Mouse (Mus musculus) regulatory T cell (primary cell): ENCODE measurements around the gene Nkx1-2.

ENCODE experiments used
- in situ Hi-C: fragments of 300-600 bp; cut with MboI, MseI; formaldehyde crosslinking; loops from one replicate; pipeline ENCODE4 v1.15.1; 2025; ENCODE audit warnings: high pct_unique_total_duplicates

Nkx1-2 gene

GRCm38 (mm10) chr7:132599071-132599975, at the start of gene Nkx1-2:
Gene Nkx1-2, minus strand, starts transcription at chr7:132599637.
- in situ Hi-C loops: no loop called here

- in situ Hi-C loops: no loop called here
Observed at GRCm38 (mm10) chr7:132646514-132646913, 47.1 kb upstream of the Nkx1-2 start.

- in situ Hi-C loops: no loop called here
Observed at GRCm38 (mm10) chr7:132644605-132645279, 45.3 kb upstream of the Nkx1-2 start.

GRCm38 (mm10) chr7:132641606-132642005, 42.2 kb upstream of the Nkx1-2 start:
- in situ Hi-C loops: no loop called here

- in situ Hi-C loops: no loop called here
Observed at GRCm38 (mm10) chr7:132640946-132641345, 41.5 kb upstream of the Nkx1-2 start.

GRCm38 (mm10) chr7:132638446-132639087, 39.1 kb upstream of the Nkx1-2 start:
- in situ Hi-C loops: no loop called here

- in situ Hi-C loops: no loop called here
Observed at GRCm38 (mm10) chr7:132637292-132637691, 37.9 kb upstream of the Nkx1-2 start.

- in situ Hi-C loops: no loop called here
Observed at GRCm38 (mm10) chr7:132631313-132631712, 31.9 kb upstream of the Nkx1-2 start.

GRCm38 (mm10) chr7:132627448-132627847, 28.0 kb upstream of the Nkx1-2 start:
- in situ Hi-C loops: no loop called here

- in situ Hi-C loops: no loop called here
Observed at GRCm38 (mm10) chr7:132626174-132626573, 26.7 kb upstream of the Nkx1-2 start.

- in situ Hi-C loops: no loop called here
Observed at GRCm38 (mm10) chr7:132624161-132624560, 24.7 kb upstream of the Nkx1-2 start.

- in situ Hi-C loops: no loop called here
Observed at GRCm38 (mm10) chr7:132619975-132620918, 20.8 kb upstream of the Nkx1-2 start.

- in situ Hi-C loops: no loop called here
Observed at GRCm38 (mm10) chr7:132619549-132619948, 20.1 kb upstream of the Nkx1-2 start.

- in situ Hi-C loops: no loop called here
Observed at GRCm38 (mm10) chr7:132617021-132617564, 17.7 kb upstream of the Nkx1-2 start.

- in situ Hi-C loops: no loop called here
Observed at GRCm38 (mm10) chr7:132616391-132616790, 17.0 kb upstream of the Nkx1-2 start.

- in situ Hi-C loops: no loop called here
Observed at GRCm38 (mm10) chr7:132615346-132615745, 15.9 kb upstream of the Nkx1-2 start.

- in situ Hi-C loops: no loop called here
Observed at GRCm38 (mm10) chr7:132611530-132611929, 12.1 kb upstream of the Nkx1-2 start.

GRCm38 (mm10) chr7:132610468-132611318, 11.3 kb upstream of the Nkx1-2 start, which contains the start of gene Lhpp:
Gene Lhpp, plus strand, starts transcription at chr7:132610638.
- in situ Hi-C loops: no loop called here

- in situ Hi-C loops: no loop called here
Observed at GRCm38 (mm10) chr7:132608316-132609020, 9.0 kb upstream of the Nkx1-2 start.
